Mouse (Mus musculus) heart, adult 2 months (tissue): ENCODE results near the gene Fgg.

Experiments
- CTCF ChIP-seq: fragments of 200-600 bp; IDR thresholded peaks from 2 replicates; pipeline ENCODE4 v1.8.1; 2022; ENCODE audit warnings: antibody characterized with exemption, mild to moderate bottlenecking, moderate library complexity
- EP300 ChIP-seq: fragments of 200-500 bp; IDR thresholded peaks from 2 replicates; pipeline ENCODE4 v1.6.1; 2011; ENCODE audit warnings: low read depth, low read length, control low read depth; ENCODE audit not compliant: insufficient read depth
- POLR2A ChIP-seq: fragments of 200-500 bp; IDR thresholded peaks from 2 replicates; pipeline ENCODE4 v1.6.1; 2011; ENCODE audit warnings: mild to moderate bottlenecking, low read depth, low read length, control low read depth; ENCODE audit not compliant: insufficient read depth

DNA sequence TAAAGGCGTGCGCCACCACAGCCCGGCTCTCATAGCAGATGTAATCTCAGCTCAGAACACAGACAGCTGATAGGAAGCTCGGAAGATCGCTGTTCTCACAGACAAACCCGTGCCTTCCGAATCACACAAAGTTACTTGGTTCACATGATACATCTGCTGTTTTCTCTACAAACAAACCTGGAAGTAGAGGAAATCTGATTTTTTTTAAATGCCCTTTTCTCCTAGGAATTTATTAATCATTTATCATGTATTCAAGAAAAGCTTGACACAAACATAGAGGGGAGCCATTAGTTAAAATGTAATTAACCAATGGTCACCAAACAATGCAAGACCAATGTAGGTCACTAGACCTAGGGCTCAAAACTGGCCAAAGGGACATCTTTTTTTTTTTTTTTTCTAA lies 2.7 kb upstream of the Fgg start:
- TF ChIP-seq POLR2A (no peak), EP300 (no peak), CTCF (no peak)
